Mouse (Mus musculus) lung, postnatal 0 days (tissue): ENCODE measurements around the gene Sox15.

Experiments
- CTCF ChIP-seq: IDR thresholded peaks from 2 replicates; pipeline ENCODE4 v1.5.1; 2016; ENCODE audit warnings: antibody characterized with exemption, mild to moderate bottlenecking
- EP300 ChIP-seq: IDR thresholded peaks from 2 replicates; pipeline ENCODE4 v1.6.1; 2016; ENCODE audit warnings: antibody characterized with exemption, mild to moderate bottlenecking, control low read depth

DNA sequence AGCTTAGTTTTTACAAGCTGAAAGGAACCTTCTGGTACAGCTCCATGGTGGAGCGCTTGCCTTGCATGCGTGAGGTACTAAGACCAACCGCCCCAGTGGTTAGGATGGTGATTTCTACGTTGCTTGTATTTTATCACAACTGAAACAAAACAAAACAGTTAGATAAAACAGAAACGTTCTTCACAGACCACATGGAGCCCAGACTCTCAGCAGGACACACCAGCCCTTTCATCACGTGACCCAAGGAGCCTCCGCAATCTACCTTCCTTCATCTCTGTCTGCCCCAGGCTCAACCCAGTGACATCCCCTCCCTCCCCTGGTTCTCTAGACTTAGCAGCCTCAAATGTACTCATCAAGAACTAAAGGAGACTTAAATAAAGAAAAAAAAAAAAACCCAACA, 45.7 kb upstream of the Sox15 start:
- no peak for TF ChIP-seq CTCF
- TF ChIP-seq EP300, result no peak
